Mouse (Mus musculus): ENCODE measurements at regions not wholly inside any gene's neighbourhood (a gene's known extent, or its start where the extent isn't known, plus 50 kb on each side); places are given as distances from the start of the nearest gene placed in this dataset.

DNA sequence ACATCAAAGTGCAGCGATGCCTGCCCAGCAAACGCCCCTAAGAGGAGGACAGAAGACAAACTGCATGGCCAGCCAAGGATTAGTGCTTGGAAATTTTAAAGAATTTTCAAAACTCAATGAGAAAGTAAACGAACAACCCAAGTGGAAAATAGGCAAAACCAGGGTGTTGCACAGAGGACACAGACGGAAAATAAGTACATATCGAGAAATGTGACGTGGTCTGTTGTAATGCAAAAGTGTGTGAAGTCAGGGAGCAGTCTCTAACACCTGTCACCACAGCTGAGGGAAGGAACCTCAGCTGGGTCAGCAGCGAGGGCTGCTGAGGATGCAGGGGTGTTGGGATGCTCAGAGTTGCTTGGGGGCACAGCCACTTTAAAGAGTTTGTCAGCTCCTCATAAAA is 137.2 kb downstream of the Cdh26 start:
- no peak for TF ChIP-seq POLR2A (IDR thresholded peaks at IDR 0.05; ENCODE audit: extremely low read depth, insufficient read depth, low read length)
- no peak for TF ChIP-seq CTCF (IDR thresholded peaks at IDR 0.05; ENCODE audit: extremely low read depth, insufficient read depth, low read length)
